Mouse (Mus musculus): ENCODE results near the gene Rcor2.

The Rcor2 gene

DNA sequence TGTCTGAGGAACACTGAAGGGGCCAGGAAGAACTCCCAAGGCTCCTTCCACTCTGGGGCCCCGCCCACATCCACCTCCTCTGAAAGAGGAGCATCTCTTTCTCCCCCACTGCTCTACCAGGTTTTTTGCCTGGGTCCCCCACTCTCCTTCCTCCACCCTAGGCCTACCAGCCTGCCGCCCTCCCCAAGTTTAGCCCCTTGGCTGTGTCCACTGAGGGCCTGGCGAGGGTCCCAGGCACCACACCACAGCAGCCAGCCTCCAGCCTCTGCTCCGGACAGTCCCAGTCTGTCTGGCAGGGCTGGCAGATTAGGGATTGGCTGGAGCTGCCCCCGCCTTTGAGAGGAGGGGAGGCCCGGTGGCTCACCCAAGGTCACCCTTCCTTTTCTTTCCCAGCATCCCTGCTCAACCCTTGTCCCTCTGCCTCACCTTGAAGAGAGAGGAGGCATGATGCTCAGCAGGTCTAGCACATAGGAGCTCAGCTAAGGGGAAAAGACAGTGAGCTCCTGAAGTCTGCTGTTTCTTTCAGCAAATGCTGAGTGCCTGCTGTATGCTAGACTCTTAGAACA, 2.3 kb upstream of the Rcor2 start:
- peak in 1 of 2 experiments; percentile 62 for DNase-seq (ENCODE audit: low spot score in 2 of 2)

DNA sequence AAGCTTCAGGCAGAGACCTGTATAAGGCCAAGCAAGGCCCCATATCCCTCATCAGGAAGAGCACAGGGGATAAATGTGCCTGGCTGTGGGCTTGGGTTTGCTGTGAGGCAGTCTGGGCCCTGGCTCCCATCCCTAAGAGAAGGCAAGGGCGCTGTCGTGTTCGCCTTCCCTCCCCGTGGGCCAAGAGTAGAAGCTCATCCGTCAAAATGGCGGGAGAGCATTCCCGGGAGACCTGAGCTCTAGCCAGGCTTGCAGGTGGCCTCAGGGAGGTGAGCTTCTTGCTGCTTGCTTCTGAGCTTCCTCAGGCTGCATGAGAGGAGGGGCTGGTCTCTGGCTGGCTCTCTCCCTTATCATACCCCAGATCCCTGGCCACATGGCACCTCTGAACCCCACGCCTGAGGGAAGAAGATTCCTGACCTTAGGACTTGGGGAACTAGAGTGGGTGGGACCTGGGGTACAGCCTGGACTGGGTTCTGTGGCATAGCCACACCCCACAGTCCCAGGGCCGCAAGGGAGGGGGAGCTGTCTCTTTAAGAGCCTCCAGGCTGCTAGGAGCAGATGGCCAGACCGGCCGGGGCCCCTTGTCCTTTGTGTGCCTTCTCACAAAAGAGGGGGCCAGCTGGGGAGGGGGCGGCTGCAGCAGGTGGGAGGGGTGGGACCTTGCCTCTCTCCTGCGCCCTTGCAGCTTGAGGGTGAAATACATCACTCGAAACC, 1.5 kb upstream of the Rcor2 start:
- peak in 1 of 2 experiments; percentile 71 for DNase-seq (ENCODE audit: low spot score in 2 of 2)

DNA sequence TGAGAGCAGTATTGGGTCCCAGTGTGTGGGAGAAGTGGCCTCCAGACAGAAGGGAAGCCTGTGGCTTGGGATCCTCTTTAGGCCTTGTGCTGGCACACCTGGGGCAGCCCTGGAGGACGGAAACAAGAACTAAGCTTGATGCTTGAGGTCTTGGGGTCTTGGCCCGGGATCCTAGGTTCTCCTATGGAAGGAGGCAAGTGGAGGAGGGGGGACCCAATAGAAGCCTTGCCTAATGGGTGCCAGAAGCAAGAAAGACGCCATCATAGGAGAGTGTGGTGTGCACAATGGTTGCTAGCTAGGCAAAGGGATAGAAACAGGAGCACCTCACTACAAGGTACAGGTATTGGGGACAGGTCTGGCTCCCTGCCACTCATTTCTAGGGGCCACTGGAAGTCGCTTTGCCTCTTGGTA, 699 bp upstream of the Rcor2 start:
- no peak for DNase-seq (ENCODE audit: low spot score in 2 of 2)

DNA sequence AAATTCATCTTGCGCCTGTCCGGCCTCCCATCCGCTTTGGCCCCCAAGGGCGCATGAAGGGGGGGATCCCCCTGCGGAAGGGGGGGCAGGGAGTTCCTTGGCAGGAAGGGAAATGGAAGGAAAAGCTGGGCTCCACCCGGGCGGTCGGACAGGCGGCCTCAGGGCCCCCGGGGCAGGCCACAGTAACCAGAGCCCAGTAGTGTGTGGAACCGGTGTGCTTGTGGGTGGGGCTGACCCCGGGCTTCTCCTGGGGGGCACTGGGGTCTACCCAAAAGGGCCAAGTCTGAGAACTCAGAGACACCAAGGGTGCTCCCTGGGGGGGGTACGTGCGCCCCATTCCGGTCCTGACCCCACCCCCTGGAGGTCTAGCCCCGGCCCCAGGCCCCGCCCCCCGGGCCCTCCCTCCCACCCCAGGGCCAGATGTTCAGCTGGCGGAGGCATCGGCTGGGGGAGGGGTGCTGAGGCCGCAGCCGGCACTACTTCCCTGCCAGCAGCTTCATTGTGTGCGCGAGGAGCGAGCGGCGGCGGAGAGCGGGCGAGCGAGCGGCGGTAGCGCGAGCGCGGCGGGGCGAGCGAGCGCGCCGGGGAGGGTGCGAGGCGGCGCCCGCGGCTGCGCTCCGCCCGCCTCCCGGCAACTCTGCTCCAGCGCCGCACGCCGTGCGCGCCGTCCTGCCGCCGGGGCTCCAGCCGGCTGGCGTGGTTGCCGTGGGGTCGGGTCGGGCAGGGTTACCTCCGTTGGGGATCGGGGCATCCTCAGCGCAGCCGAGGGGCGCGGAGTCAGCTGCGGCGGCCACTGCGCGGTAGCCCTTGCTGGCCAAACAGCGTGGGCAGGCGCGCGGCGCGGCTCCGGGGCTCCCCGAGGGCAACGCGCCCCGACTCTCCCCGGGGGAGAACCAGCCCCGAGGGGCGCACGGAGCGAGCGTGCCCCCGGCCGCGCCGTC, 926 bp downstream of the Rcor2 start:
- DNase-seq (ENCODE audit: low spot score in 2 of 2) = peak; percentile 69 to 86

DNA sequence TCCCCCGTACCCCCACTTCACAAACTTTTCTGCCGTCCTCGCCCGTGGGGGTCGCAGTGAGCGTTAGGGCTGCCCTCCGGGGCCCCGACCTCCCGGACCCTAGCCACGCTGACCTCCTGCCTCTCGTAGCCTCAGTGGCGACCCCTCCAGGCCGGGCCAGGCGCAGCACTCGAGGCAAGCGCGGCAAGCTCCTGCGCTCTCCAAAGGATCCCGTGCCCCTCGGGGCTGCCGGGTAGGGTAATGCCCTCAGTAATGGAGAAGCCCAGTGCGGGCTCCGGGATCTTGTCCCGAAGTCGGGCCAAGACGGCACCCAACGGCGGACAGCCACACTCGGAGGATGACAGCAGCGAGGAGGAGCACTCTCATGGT, 1.6 kb downstream of the Rcor2 start:
- DNase-seq (ENCODE audit: low spot score in 2 of 2) = peak; percentile 74 to 92

DNA sequence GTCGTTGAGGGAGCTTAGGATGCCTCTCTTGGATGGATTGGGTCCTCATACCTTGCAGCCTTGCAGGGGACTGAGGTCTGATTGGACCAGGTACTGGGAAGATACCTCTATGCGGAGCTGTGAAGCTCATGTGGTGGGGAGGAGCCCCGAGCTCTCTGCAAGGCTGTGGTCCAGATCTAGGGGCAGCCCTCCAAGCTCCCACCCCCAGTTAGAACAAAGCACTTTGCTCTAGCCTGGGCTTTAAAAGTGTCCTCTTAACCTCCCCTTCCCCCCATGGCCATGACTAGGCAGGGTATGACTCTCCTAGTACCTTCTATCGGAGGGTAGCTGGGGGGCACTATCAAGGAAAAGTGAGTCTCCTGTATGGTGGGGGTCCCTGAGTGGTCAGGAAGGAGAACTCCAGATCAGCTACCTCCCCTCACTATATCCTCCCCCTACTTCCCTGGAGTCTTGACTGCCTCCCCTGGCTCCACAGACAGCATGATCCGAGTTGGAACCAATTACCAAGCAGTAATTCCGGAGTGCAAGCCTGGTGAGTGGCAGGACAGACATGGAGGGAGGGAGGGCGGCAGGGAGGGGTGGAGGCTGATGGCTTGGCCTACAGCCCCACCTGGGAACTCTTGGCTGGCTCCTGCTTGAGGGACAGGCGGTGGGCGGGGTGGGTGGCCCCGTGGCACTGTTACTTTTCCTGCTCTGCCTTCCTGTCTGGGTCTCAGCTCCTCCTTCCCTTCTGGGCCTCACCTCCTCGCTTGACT, 2.3 kb downstream of the Rcor2 start:
- peak in 1 of 2 experiments; percentile 51 for DNase-seq (ENCODE audit: low spot score in 2 of 2)

DNA sequence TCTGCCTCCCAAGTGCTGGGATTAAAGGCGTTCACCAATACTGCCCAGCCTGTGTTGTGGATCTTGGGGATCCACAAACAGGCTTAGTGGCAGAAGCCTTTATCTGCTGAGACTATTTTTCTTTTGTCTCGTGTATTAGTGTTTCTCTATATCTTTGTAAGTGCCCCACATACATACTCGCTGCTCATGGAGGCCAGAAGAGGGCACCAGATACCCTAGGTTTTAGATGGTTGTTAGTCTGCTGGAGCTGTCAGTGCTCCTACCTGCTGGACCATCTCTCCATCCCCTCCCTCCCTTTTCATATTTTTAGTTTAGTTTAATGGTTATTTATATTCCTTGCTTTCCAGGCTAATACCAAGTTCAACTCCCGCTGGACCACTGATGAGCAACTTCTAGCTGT, 6.4 kb downstream of the Rcor2 start:
- no peak for DNase-seq (ENCODE audit: low spot score in 2 of 2)

DNA sequence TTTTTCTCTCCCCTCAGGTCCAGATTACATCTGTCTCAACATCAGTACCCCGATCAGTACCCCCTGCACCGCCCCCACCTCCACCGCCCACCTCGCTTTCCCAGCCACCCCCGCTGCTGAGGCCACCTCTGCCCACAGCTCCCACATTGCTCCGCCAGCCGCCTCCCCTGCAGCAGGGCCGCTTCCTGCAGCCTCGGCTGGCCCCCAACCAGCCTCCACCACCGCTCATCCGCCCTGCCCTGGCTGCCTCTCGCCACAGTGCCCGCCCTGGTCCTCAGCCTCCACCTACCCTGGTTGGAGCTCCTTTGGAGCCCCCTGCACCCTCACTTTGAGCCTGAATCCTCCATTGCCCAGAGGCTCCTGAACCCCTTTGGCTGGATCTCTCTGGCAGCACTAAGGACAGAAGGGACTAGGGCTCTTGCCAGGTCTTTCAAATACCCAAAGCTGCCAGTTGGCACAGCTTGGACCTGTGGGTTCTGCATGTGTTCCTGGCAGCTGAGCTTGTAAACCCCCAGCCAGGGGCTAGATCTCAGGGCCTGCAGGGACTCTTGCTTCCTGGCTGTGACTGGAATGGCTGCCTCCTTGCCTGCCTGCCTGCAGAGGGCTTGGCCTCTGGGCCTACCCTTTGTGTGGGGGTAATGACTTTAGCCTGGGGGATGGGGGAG, 7.3 kb downstream of the Rcor2 start:
- DNase-seq (ENCODE audit: low spot score in 2 of 2) = peak in 1 of 2 experiments; percentile 74

DNA sequence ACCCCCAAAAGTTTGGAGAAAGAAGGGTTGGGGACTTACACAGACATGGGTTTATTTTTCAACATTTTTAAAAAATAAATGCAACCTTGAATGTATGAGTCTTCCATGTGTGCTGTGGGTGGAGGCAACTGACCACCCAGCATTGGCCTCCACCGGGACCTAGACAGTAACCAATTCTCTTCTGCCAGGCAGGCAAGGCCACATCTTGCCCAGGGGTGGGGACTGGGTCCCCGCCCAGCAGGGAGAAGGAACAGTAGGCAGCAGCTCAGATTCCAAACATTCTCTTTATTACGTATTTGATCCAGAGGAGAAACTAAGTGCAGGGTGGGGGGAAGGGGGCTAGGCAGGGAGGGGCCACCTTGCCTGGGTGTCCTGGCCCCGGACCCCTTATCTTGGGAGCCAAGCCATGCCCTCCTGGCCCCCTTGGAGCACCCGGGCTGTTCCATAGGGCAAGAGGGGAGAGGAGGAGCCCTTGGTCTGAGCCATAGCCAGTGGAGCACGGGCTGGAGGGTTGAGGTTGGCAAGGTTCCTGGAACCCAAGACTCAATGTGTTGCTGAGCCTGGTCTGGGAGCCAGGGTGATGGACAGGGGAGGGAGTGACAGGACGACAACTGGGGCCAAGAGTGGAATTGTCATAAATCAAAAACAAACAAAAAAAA, 8.1 kb downstream of the Rcor2 start:
- DNase-seq (ENCODE audit: low spot score in 2 of 2) = peak in 1 of 2 experiments; percentile 53

DNA sequence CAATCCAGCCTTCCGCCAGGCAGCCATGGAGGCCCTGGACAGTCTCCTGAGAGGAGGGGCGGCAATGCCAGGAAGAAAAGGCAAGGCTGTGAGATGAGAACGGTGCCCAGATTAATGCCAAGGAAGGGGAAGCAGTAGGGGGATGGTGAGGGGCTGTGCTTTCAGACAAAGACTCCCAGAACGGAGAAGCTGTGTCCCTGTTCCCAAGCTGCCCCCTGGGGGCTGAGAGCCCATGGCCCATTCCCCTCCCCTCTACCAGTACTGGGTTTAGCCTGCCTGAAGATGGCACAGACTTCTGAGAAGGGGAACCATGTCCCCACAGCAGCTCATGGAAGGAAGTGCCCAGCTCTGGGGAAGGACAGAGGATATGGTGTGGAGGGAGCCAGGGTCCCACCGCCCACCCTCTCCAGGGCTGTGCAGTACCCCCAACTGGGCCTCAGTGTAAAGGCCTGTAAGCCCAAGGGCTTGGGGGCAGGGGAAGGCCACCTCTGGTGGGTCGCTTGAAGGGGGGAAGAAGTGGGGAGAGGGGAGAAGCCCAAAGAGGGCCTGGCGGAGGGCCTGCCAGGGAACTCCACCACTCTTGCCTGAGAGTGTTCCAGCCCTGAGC, 9.0 kb downstream of the Rcor2 start:
- peak in 1 of 2 experiments; percentile 48 for DNase-seq (ENCODE audit: low spot score in 2 of 2)

DNA sequence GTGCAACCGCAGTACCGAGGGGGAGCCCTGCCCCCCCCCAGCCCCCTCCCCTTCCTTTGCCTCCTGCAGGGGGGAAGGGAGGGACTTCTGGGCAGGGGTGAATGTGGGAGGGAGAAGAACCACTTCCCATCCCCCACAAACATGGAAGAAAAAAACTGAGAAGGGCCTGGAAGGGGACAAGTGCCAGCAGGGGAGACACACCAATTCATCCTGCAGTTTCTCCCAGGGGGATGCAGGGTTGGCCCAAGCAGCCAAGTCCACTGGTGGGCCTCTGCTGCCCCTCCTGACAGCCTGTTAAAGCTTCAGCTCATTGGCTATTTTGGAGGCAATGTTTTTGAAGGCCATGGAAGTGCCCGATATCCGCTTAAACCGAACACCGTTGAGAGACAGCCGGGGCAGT, 9.7 kb downstream of the Rcor2 start:
- DNase-seq (ENCODE audit: low spot score in 2 of 2) = no peak

DNA sequence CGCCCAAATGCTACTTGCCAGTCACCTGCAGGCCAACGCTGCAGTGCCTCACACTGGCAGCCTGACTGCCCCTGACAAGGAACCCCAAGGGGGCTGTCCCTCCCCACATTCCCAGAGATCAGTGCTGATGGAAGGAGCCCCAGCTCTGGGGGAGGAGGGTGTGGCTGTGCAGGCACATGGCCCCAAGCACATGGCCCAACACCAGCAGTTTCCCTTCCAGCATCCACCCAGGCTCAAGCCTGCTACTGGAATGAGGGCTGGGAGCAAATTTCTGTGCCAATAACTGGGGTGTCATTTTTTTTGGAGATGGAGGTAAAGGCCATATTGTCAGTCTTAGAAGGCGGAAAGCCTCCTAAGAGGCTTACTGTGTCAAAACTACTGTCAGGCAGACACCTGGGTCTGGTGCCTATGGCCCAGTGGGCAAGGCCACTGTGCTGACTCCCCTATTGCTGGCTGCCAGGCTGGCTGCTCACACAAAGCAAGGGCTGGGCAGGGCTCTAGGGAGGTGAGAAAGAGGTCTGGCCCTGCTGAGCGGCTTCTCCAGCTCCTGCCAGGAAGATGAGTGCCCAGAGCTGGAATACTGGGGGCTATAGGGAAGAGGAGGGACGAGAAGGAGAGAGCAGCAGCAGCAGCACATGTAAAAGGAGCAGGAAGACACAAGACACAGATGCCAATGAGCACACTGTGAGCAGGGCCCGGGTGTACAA, 11.2 kb downstream of the Rcor2 start:
- DNase-seq (ENCODE audit: low spot score in 2 of 2) = no peak

DNA sequence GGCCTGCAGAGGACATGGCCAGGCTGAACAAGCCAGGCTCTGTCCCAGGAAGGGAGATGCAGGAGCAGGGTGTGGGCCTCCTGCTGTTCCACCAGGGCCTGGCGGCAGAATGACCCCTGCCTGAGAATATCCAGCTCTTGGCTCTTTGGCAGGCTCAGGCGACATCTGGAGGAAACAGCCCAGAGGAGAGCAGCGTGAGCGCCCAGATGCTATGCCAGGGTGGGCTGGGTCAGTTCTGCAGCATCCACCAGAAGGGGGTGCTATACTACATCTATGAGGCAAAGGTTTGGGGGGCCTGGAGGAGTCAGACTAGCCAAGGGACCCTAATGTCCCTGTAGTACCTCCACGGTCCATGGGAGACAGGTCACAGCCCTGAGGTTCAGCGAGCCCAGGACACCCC, 12.0 kb downstream of the Rcor2 start:
- DNase-seq (ENCODE audit: low spot score in 2 of 2) = peak in 1 of 2 experiments; percentile 55

DNA sequence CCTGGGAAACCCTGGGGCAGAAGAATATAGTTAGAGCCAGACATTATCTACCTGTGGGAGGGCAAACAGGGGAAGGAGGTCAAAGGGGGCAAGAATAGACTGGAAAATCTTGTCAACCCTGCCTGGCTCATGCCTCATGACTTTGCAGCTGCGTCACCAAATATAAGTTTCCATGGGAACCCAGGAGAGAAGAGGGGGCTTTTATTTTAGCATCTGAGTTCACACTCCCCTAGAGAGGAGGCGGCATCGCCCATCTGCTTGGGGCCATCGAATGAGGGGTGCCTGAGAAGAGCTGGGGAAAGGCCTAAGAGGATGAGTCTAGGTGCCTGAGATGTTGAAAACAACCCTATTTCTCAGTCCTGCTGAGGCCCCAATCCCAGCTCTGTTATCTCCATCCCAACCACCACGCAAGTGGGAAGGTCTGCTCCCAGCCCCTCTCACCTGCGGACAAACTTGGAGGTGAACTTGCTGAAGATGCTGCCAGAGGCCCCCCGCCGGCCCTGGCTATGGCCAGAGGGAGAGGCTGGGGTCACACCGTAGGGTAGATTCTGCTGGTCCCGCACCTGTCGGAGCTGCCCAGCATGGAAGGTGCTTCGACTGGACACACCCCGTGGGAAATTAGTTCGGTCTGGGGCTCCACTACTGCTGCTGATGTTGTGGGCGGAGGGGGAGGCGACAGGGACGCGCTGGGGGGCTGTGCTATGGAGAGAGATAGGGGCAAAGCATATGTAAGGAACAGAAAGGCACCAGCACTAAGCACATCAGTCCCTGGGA, 13.6 kb downstream of the Rcor2 start:
- no peak for DNase-seq (ENCODE audit: low spot score in 2 of 2)

DNA sequence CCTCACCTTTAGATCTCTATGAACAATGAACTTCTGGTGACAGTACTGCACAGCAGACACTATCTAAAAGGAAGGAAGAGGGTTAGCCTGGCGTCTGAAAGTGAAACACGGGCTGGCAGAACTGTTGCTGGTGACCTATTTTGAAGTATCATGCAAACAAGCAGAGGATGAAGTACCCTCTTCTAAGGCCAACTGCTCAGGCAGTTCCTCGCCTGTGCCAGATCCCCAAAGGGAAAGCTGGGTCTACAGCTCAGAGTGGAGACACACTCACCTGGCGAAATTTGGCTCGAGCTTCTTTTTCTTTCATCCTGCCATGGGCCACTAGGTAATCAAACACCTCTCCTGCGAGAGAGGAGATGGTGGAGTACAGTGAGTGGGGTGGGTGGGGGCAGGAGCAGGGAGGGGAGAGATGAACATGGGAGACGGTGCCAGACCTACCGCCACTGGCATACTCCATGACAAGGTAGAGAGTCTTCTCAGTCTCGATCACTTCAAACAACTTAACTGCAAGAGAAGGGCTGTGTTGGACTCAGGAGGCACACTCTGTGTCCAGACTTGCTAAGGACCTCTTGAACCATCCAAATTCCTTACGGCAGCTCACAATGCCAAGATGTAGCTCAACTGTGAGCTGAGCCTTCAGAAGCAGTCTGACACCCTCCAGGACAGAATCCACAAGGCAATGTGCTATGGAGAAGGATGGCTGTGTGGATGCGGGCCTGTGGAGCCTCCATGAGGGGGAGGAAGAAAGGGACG, 19.6 kb downstream of the Rcor2 start:
- DNase-seq (ENCODE audit: low spot score in 2 of 2) = no peak

DNA sequence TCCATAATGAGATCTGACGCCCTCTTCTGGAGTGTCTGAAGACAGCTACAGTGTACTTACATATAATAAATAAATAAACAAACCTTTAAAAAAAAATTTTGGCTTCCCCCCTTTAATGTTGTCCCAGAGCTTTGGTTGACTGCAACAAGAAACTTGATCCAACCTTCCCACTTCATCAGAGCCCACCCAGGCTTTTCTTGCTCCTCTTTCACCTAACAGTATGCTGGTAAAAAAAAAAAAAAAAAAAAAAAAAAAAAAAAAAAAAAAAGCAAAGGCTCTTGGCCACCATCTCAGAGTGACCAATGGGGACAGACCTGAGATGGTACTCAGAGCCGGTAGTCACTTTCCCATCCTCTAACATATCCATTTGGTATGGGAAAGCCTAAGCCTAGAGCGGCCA, 21.2 kb downstream of the Rcor2 start:
- no peak for DNase-seq (ENCODE audit: low spot score in 2 of 2)

DNA sequence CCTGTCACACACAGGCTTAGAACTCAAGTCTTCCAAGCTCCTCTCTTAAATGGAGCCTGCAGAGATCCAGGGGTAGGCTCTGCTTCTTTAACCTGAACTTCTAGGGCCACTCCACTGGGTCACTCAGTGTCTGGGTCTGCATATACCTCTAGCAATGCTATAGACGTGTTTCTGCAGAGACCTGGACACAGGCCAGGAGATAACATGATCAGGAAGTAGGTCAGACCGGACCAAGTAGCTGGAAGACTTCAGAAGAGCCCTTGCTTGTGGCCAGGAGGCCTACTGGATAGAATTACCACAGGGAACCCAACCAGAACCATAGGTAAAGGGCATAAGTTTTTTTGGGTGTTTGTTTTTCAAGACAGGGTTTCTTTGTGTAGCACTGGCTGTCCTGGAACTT, 22.6 kb downstream of the Rcor2 start:
- no peak for DNase-seq (ENCODE audit: low spot score in 2 of 2)
